Mouse (Mus musculus) brain, embryonic 14.5 days (tissue): ENCODE data around the gene Rnf4. TPM values are rescaled to one million over a fixed set of nuclear protein-coding genes. Genes with fewer than 3 reads are reported as not detected.

ENCODE experiments used
- DNase-seq: peaks from one replicate; pipeline ENCODE4 v3.0.0-alpha.2; 2011; ENCODE audit warnings: low read depth
- CTCF ChIP-seq: fragments of 200-500 bp; IDR thresholded peaks from 2 replicates; pipeline ENCODE4 v1.5.1; 2012; ENCODE audit warnings: inconsistent platforms, mild to moderate bottlenecking, moderate library complexity, borderline replicate concordance; ENCODE audit not compliant: insufficient read depth, insufficient read length; ENCODE audit errors: extremely low read depth
- POLR2A ChIP-seq: fragments of 200-500 bp; IDR thresholded peaks from 2 replicates; pipeline ENCODE4 v1.6.1; 2012; ENCODE audit warnings: mild to moderate bottlenecking, inconsistent platforms, borderline replicate concordance; ENCODE audit not compliant: poor library complexity, insufficient read depth, insufficient read length, severe bottlenecking; ENCODE audit errors: extremely low read depth
- polyA plus RNA-seq: library from polyadenylated mRNA; depleted of rRNA; stranded (reverse); fragments of >200 nt; gene quantifications from 2 replicates; pipeline ENCODE4 v1.2.3, GENCODE M21; 2012; rRNA removed

Gene Rnf4
- 118 and 126 TPM in 2 replicates for polyA plus RNA-seq

DNA sequence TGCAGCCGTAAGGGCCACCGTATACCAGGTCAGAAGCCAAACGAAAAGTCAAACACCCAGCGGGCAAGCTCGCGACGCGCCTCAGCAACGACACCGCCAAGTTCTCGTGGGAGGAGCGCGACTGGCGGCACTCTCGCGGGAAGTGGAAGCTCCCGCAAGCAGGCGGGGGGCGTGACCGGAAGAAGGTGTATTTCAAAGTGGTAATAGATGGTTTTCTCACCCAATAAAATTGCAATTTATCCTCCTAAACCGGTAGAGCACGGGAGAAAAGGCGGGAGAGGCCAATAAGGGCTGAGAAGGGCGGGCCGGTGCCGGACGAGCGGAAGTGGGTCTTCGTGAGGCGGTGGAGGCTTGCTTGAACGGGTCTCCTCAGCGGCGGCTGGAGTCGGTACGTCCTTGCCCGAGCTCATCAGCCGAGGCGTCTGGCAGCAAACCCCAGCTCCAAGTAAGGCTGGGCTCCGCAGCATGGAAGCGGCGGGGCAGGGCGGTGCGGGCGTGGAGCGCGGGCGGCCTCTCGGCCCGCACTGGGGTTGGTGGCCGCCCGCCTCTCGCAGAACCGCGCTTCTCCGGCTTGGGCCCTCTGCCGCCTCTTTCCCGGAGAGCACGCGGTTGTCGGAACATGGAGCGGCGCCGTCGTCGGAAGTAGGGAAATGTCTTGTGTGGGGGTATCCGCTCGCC is at the start of gene Rnf4:
Gene Rnf4 (plus strand): TSS at position 193 of the 678 bp plus-strand sequence.
- TF ChIP-seq POLR2A: peak; percentile 70; the same call in 1 of the 2 replicates
- TF ChIP-seq CTCF: no peak
- peak; percentile 99 for DNase-seq

DNA sequence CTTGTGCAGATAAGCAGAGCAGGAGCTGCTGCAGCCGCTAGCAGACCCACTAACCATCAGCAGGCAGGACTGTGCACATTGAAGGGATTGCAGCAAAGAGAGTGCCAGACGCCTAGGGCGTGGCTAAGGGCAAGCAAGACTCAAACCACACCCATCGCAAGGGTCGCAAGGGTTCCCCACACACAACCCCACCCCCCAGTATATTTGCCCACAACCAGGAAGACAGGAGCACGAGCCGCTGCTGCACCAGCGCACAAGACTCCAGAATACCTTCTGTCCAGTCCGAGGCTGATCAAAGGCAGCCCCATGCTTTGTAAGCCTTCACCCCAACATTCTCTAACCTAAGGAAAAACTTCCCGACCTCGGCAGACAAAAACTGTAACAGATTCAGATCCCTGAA is 49.6 kb upstream of the Rnf4 start:
- no peak for DNase-seq

DNA sequence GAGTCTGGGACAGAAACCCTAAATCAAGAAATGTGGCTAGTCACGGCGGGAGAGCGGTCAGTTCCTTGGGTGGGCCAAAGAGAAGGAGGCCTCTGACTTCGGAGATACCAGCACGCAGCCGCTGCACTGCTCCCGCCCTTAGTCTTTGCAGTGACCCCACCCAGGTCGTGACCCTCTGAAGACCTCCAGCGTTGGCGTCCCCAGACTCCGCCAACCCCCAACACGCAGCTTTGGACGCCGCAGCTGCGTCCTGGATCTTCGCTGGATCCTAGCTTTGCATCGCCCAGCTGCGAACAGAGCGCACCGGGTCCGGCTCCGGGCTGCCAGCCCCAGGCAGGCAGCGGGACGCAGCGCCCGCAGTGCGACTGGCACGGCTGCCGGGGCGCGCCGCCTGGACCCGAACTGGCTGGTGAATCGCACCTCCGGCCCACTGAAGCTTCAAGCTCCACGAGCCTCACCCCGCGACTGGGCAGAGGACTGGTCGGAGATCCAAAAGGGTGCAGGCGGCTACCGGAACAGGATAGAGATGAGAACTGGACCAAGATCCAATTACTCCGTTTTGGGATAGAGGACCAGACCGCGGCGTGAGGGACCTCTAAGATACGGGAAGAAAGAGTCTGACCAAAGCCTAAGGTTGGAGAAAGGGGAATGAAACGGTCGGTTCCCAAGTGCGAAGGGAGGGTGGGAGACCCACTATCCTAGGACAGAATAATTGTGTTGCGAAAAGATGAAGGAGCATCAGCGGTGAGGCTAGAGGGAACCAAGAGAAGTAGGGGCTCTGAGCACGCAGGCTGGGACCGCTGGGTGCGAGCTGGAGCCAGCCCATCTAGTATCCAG is 48.9 kb upstream of the Rnf4 start:
- TF ChIP-seq CTCF (no peak), POLR2A (no peak)
- no peak for DNase-seq

More for the DNA sequence above, 49.6 kb upstream of the Rnf4 start:
- TF ChIP-seq CTCF (no peak), POLR2A (no peak)

- TF ChIP-seq POLR2A (no peak), CTCF (no peak)
- peak; percentile 40 for DNase-seq
Observed at GRCm38 (mm10) chr5:34287838-34288145, 48.3 kb upstream of the Rnf4 start.

GRCm38 (mm10) chr5:34288154-34288716 is 47.9 kb upstream of the Rnf4 start, which contains the start of the genes Zfyve28 and Cfap99:
Zfyve28 (minus strand) TSS chr5:34288449.
Cfap99 (plus strand) TSS chr5:34288600.
- peak; percentile 98 for DNase-seq
- TF ChIP-seq POLR2A (peak; percentile 53), CTCF (no peak)

DNA sequence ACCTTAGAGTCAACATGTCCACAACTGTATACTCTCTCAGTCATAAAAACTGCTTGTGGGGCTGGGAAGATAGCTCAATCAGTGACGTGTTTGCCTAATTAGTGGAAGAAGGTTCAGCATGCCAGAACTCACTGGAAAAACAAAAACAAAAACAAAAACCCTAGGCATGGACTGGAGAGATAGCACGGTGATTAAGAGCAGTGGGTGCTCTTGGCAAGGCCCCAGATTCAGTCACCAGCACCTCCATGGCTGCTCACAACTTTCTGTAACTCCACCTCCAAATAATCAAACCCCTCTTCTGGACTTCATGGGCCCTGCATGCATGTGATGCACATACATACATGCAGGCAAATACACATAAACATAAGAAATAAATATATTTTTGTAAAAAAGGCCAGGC is 46.8 kb upstream of the Rnf4 start:
- TF ChIP-seq POLR2A (no peak), CTCF (no peak)
- DNase-seq: no peak

DNA sequence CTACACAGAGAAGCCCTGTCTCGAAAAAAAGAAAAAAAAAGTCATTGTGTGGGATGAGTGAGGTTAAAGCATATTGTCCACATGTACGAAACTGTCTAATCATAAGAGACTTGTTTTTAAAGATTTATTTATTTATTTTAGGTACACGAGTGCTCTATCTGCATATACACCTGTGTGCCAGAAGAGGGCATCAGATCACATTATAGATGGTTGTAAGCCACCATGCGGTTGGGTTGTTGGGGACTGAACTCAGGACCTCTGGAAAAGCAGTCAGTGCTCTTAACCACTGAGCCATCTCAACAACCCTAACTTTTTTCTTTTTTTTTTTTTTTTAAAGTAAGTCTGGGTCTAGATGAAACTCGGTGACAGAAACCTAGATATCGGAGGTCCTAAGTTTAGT is 42.7 kb upstream of the Rnf4 start:
- TF ChIP-seq POLR2A (no peak), CTCF (no peak)
- DNase-seq: no peak

DNA sequence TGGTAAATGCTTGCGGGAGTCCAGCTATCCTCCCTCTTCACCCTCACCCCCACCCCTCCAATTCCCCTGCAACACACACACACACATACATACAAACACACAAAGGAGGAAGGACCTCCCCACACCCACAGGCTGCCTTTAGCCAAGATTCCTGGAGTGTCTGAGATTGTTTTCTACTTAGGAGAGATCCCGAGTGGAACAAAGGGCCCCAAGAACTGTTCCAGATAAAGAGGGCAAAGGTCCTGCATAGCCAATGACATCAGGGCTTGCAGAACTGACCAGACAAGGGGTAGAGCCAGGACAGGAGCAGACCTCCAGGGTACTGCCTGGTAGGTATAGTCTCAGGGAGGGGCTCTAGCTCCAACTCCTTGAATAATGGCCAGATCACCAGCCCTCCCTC is 41.4 kb upstream of the Rnf4 start:
- no peak for DNase-seq
- TF ChIP-seq CTCF: no peak

GRCm38 (mm10) chr5:34295141-34295540 is 40.9 kb upstream of the Rnf4 start:
- no peak for DNase-seq
- no peak for TF ChIP-seq POLR2A

DNA sequence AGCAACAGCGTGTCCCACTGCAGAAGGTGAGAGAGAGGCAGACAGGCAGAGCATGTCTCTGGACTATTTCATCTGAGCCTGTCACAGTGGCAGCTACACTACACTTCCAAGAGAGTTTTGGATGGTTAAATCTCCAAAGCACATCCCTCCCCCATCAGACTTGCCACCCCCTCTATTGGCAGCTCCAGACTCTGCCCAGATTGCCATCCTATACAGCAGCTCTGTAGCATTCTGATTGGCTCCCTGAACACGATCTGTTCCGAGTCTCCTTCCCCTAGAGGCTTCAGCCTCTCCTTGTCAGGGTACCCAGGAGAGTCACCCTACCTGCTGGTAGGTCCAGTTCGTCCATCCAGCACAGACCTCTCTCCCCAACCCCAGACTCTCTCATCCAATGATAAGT is 38.0 kb upstream of the Rnf4 start:
- DNase-seq: no peak
- TF ChIP-seq POLR2A (no peak), CTCF (no peak)

- peak; percentile 24 for DNase-seq
Observed at GRCm38 (mm10) chr5:34298937-34299535, 37.1 kb upstream of the Rnf4 start.

DNA sequence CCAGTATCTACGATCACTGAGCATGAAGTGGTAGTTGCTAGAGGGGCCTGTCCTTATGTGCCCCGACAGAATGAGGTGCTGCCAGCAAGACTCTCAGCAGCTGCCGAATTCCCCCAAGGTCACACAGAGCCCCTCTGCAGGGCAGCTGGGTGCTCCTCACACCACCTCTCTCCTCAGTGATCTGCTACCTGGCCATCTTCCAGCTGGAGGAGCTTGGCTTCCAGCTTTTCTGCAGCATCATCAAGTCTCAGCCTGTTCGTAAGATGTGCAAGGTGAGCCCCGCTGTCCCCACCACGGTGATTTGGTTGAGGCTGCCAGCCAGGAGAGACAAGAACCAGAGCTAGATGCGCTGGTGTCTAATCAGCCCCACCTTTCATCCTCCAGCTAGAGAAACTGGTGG is 33.7 kb upstream of the Rnf4 start:
- DNase-seq: no peak

More at GRCm38 (mm10) chr5:34298937-34299535, 37.1 kb upstream of the Rnf4 start:
- TF ChIP-seq POLR2A (no peak), CTCF (no peak)

DNA sequence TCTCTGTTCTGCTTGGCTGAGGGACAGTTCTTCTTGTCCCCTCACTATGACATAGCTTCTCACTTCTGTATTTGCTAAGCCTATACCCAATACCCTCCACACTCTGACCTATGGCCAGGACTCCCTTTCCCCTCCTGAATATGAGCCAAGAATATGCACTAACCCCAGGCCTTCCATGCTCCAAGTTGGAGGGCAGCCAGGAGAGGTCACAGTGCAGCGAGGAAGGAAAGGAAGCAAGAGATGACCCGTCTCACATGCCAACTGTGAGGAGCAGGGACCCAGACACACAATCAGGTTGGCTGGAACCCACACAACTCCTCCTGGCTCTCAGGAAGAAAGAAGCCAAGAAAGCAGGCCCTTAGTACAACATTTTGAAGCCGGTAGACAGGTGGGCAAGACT is 27.1 kb upstream of the Rnf4 start:
- DNase-seq: no peak
- TF ChIP-seq CTCF (no peak), POLR2A (no peak)

More for the DNA sequence above, 33.7 kb upstream of the Rnf4 start:
- no peak for TF ChIP-seq CTCF
- TF ChIP-seq POLR2A: no peak
